Mouse (Mus musculus) olfactory bulb, adult 2 months (tissue): Measurements from ENCODE around the gene Emp2.

Experiments used
- CTCF ChIP-seq: fragments of 200-500 bp; IDR thresholded peaks from 2 replicates; pipeline ENCODE4 v1.5.1; 2012; ENCODE audit warnings: low read depth, mild to moderate bottlenecking, low read length, moderate library complexity; ENCODE audit not compliant: insufficient read depth
- POLR2A ChIP-seq: fragments of 200-500 bp; IDR thresholded peaks from 2 replicates; pipeline ENCODE4 v1.6.1; 2012; ENCODE audit warnings: mild to moderate bottlenecking, low read depth, low read length, moderate library complexity; ENCODE audit not compliant: insufficient read depth

GRCm38 (mm10) chr16:10311989-10312388 is 1.8 kb downstream of the Emp2 start:
- TF ChIP-seq CTCF (no peak), POLR2A (no peak)
